Mouse (Mus musculus): ENCODE data around the gene Snx22.

- TF ChIP-seq JUN (IDR thresholded peaks at IDR 0.05; ENCODE audit: insufficient read depth, low read depth, low read length) (no peak), CTCF (conservative IDR thresholded peaks at IDR 0.05 in 1 of 2, IDR thresholded peaks at IDR 0.05 in 1 of 2; ENCODE audit: low read depth in 2 of 2, low read length in 2 of 2) (peak; percentile 50 to 78), POLR2A (IDR thresholded peaks at IDR 0.05; ENCODE audit: low read depth, low read length) (no peak), MAX (IDR thresholded peaks at IDR 0.05; ENCODE audit: low read length) (no peak), EP300 (IDR thresholded peaks at IDR 0.05; ENCODE audit: low read length) (no peak), CHD2 (IDR thresholded peaks at IDR 0.05; ENCODE audit: low read length) (no peak)
Measured at GRCm38 (mm10) chr9:66088411-66088810, 18.9 kb upstream of the Snx22 start.
